In genomic region chr5:149490275-149490674, GRCm38 (mm10) we compare ENCODE assay signal across 15 mouse cellular contexts. TPM values are rescaled to one million over a fixed set of nuclear protein-coding genes. Genes with fewer than 3 reads are reported as not detected.
DNase-seq lines count a peak whose midpoint lies in the region; ATAC-seq and TF ChIP-seq lines count a peak whose summit lies in the region.
"Had no signal": no experiment of that assay in that cellular context is flagged by ENCODE, and none has a peak within 500 bp of the region (broad histone marks: within the 10 kb centered on the region; RNA-seq: fewer than 3 reads in every experiment).

No protein-coding gene starts in this region.

- TF ChIP-seq CTCF in E14TG2a.4 (conservative IDR thresholded peaks at IDR 0.05; ENCODE audit: low read length) = peak; percentile 41
- no peak for TF ChIP-seq CTCF in kidney, adult 2 months (conservative IDR thresholded peaks at IDR 0.05; ENCODE audit: insufficient read depth, insufficient read length, low read depth, low read length)

- ATAC-seq in forebrain, embryonic 11.5 days (replicated peaks; ENCODE audit: low FRiP score) = no peak
- no peak for ATAC-seq in forebrain, embryonic 14.5 days
- ATAC-seq in midbrain, embryonic 12.5 days (ENCODE audit: low FRiP score, low read depth) = no peak
- no peak for ATAC-seq in megakaryocyte progenitor cell, adult 5-6 weeks (replicated peaks; ENCODE audit: poor library complexity)

- WGBS in forebrain, embryonic 10.5 days = 69% methylated on average over 15 of the region's 15 CpGs
- 59% methylated on average over 15 of the region's 15 CpGs for WGBS in forebrain, embryonic 11.5 days
- WGBS in forebrain, embryonic 14.5 days = 70% methylated on average over 15 of the region's 15 CpGs
- WGBS in midbrain, embryonic 12.5 days = 54% methylated on average over 15 of the region's 15 CpGs
- 78% methylated on average over 15 of the region's 15 CpGs for WGBS in kidney, adult 2 months

- H3K4me3 ChIP-seq in forebrain, embryonic 10.5 days = no peak overlapping the region
- no peak overlapping the region for H3K4me3 ChIP-seq in forebrain, embryonic 11.5 days (ENCODE audit: low read depth, low read length)
- peak overlapping the region; percentile 41; the same call in 1 of the 2 replicates for H3K4me3 ChIP-seq in E14TG2a.4 (replicated peaks; ENCODE audit: low read length)
- H3K4me3 ChIP-seq in forebrain, embryonic 14.5 days (ENCODE audit: low read depth, low read length) = no peak overlapping the region
- no peak overlapping the region for H3K4me3 ChIP-seq in midbrain, embryonic 12.5 days
- H3K4me3 ChIP-seq in kidney, adult 2 months (ENCODE audit: insufficient read depth, low read depth, low read length) = no peak overlapping the region
- H3K4me3 ChIP-seq: embryonic facial prominence, embryonic 15.5 days; limb, embryonic 13.5 days had no signal

- H3K36me3 ChIP-seq in forebrain, embryonic 10.5 days (replicated peaks) = no peaks in the 10 kb centered on the region
- no peaks in the 10 kb centered on the region for H3K36me3 ChIP-seq in forebrain, embryonic 11.5 days (ENCODE audit: control insufficient read depth, insufficient read depth, low read length)
- H3K36me3 ChIP-seq in E14TG2a.4 (ENCODE audit: insufficient read depth, low read length) = no peaks in the 10 kb centered on the region
- H3K36me3 ChIP-seq in forebrain, embryonic 14.5 days (ENCODE audit: control insufficient read depth, insufficient read depth, low read length) = no peaks in the 10 kb centered on the region
- H3K36me3 ChIP-seq in midbrain, embryonic 12.5 days = no peaks in the 10 kb centered on the region
- H3K36me3 ChIP-seq in kidney, adult 2 months (ENCODE audit: control insufficient read depth, insufficient read depth, low read length) = no peaks in the 10 kb centered on the region
- H3K36me3 ChIP-seq: embryonic facial prominence, embryonic 15.5 days; limb, embryonic 13.5 days had no signal

- H3K27me3 ChIP-seq in forebrain, embryonic 10.5 days (ENCODE audit: poor library complexity, severe bottlenecking) = peaks cover 3% of the 10 kb centered on the region; the same call in 1 of the 2 replicates
- H3K27me3 ChIP-seq in forebrain, embryonic 11.5 days (ENCODE audit: control insufficient read depth, insufficient read depth, low read length) = no peaks in the 10 kb centered on the region
- H3K27me3 ChIP-seq in E14TG2a.4 (ENCODE audit: insufficient read depth, low read length) = peaks cover 3% of the 10 kb centered on the region; the same call in 1 of the 2 replicates
- H3K27me3 ChIP-seq in forebrain, embryonic 14.5 days (replicated peaks; ENCODE audit: control insufficient read depth, insufficient read depth, low read length) = no peaks in the 10 kb centered on the region
- H3K27me3 ChIP-seq in midbrain, embryonic 12.5 days = peaks cover 23% of the 10 kb centered on the region
- no peaks in the 10 kb centered on the region for H3K27me3 ChIP-seq in kidney, adult 2 months (replicated peaks; ENCODE audit: control insufficient read depth, insufficient read depth, low read length)
- H3K27me3 ChIP-seq: embryonic facial prominence, embryonic 15.5 days; limb, embryonic 13.5 days had no signal

- peak overlapping the region; percentile 78; the same call in 1 of the 2 replicates for H3K27ac ChIP-seq in forebrain, embryonic 10.5 days
- H3K27ac ChIP-seq in forebrain, embryonic 11.5 days (ENCODE audit: low read depth, low read length) = no peak overlapping the region
- peak overlapping the region; percentile 97 for H3K27ac ChIP-seq in forebrain, embryonic 14.5 days (ENCODE audit: low read depth, low read length)
- H3K27ac ChIP-seq in midbrain, embryonic 12.5 days (replicated peaks) = peak overlapping the region; percentile 94
- H3K27ac ChIP-seq in kidney, adult 2 months (ENCODE audit: insufficient read depth, low read depth, low read length) = no peak overlapping the region
- H3K27ac ChIP-seq: embryonic facial prominence, embryonic 15.5 days; limb, embryonic 13.5 days had no signal

- no peak for TF ChIP-seq POLR2A in kidney, adult 2 months (IDR thresholded peaks at IDR 0.05; ENCODE audit: low read depth, low read length)

- no peak for DNase-seq in forebrain, embryonic 10.5 days (ENCODE audit: extremely low spot score, low spot score)
- no peak for DNase-seq in forebrain, embryonic 11.5 days (ENCODE audit: low spot score)
- no peak for DNase-seq in forebrain, embryonic 14.5 days (ENCODE audit: low spot score)
- DNase-seq in kidney, adult 2 months = no peak
- DNase-seq in frontal cortex, postnatal 10 days (ENCODE audit: low spot score in 2 of 2) = no peak
- DNase-seq: adrenal gland, postnatal 36 days; heart, adult 18-20 months; kidney, postnatal 25 days had no signal

- H3K9me3 ChIP-seq in forebrain, embryonic 10.5 days = no peaks in the 10 kb centered on the region
- no peaks in the 10 kb centered on the region for H3K9me3 ChIP-seq in forebrain, embryonic 11.5 days (ENCODE audit: control insufficient read depth, low read length)
- no peaks in the 10 kb centered on the region for H3K9me3 ChIP-seq in E14TG2a.4 (ENCODE audit: low read length)
- no peaks in the 10 kb centered on the region for H3K9me3 ChIP-seq in forebrain, embryonic 14.5 days (replicated peaks; ENCODE audit: control insufficient read depth, low read length)
- no peaks in the 10 kb centered on the region for H3K9me3 ChIP-seq in midbrain, embryonic 12.5 days
- H3K9me3 ChIP-seq: embryonic facial prominence, embryonic 15.5 days; limb, embryonic 13.5 days had no signal

- peaks cover 33% of the 10 kb centered on the region for H3K4me1 ChIP-seq in forebrain, embryonic 10.5 days
- H3K4me1 ChIP-seq in forebrain, embryonic 11.5 days (replicated peaks; ENCODE audit: control insufficient read depth, insufficient read depth, low read length) = peaks cover 10% of the 10 kb centered on the region
- peaks cover 25% of the 10 kb centered on the region for H3K4me1 ChIP-seq in E14TG2a.4 (replicated peaks; ENCODE audit: low read depth, low read length)
- peaks cover 28% of the 10 kb centered on the region for H3K4me1 ChIP-seq in forebrain, embryonic 14.5 days (ENCODE audit: control insufficient read depth, insufficient read depth, low read length)
- peaks cover 35% of the 10 kb centered on the region for H3K4me1 ChIP-seq in midbrain, embryonic 12.5 days
- no peaks in the 10 kb centered on the region for H3K4me1 ChIP-seq in kidney, adult 2 months (ENCODE audit: control insufficient read depth, insufficient read depth, low read length)

- no peak overlapping the region for H3K4me2 ChIP-seq in forebrain, embryonic 11.5 days (ENCODE audit: low read depth, low read length, severe bottlenecking)
- H3K4me2 ChIP-seq in forebrain, embryonic 14.5 days (ENCODE audit: low read length) = no peak overlapping the region
- H3K4me2 ChIP-seq in midbrain, embryonic 12.5 days (replicated peaks) = no peak overlapping the region
- H3K4me2 ChIP-seq: embryonic facial prominence, embryonic 15.5 days; limb, embryonic 13.5 days had no signal

- H3K9ac ChIP-seq in forebrain, embryonic 11.5 days (ENCODE audit: low read length) = no peak overlapping the region
- peak overlapping the region; percentile 25; the same call in 1 of the 2 replicates for H3K9ac ChIP-seq in forebrain, embryonic 14.5 days (ENCODE audit: low read length)
- no peak overlapping the region for H3K9ac ChIP-seq in midbrain, embryonic 12.5 days (replicated peaks)
- H3K9ac ChIP-seq: embryonic facial prominence, embryonic 15.5 days; limb, embryonic 13.5 days had no signal

RNA-seq across cellular contexts. Expression of gene Wdr95, which starts 38.2 kb away (rescaled TPM):
- polyA plus RNA-seq in forebrain, embryonic 10.5 days (2016; fragmentation: Nextera tagmentation; extraction: Ambion mirVana) = not detected in 2 replicates
- polyA plus RNA-seq in forebrain, embryonic 11.5 days (2014; fragmentation: Nextera tagmentation; extraction: Ambion mirVana) = 0.24 and 0.73 TPM in 2 replicates
- 0.69 and 1.2 TPM in 2 replicates for polyA plus RNA-seq in forebrain, embryonic 14.5 days (2014; fragmentation: Nextera tagmentation; extraction: Ambion mirVana)
- 0.08 and 0.10 TPM in 2 replicates for polyA plus RNA-seq in midbrain, embryonic 12.5 days (2016; fragmentation: Nextera tagmentation; extraction: Ambion mirVana)
- polyA plus RNA-seq in kidney, adult 2 months (2012; rRNA removed) = 0.03 TPM in 1 of 2 replicates, not detected in the other
- not detected in 2 replicates for total RNA-seq in megakaryocyte progenitor cell, adult 5-6 weeks (2015)
- not detected in 2 replicates for total RNA-seq in megakaryocyte progenitor cell, adult 5-6 weeks (2017)
- total RNA-seq: adrenal gland, postnatal 36 days; heart, adult 18-20 months had no signal
- polyA plus RNA-seq: liver, embryonic 16.5 days had no signal

RNA-seq across cellular contexts. Expression of gene Tex26, which starts 50.8 kb away (rescaled TPM):
- polyA plus RNA-seq in forebrain, embryonic 10.5 days (2016; fragmentation: Nextera tagmentation; extraction: Ambion mirVana) = 1.5 and 2.2 TPM in 2 replicates
- 1.6 and 1.7 TPM in 2 replicates for polyA plus RNA-seq in forebrain, embryonic 11.5 days (2014; fragmentation: Nextera tagmentation; extraction: Ambion mirVana)
- 1.3 and 1.6 TPM in 2 replicates for polyA plus RNA-seq in forebrain, embryonic 14.5 days (2014; fragmentation: Nextera tagmentation; extraction: Ambion mirVana)
- polyA plus RNA-seq in midbrain, embryonic 12.5 days (2016; fragmentation: Nextera tagmentation; extraction: Ambion mirVana) = 1.1 and 1.7 TPM in 2 replicates
- polyA plus RNA-seq in kidney, adult 2 months (2012; rRNA removed) = not detected in 2 replicates
- total RNA-seq in megakaryocyte progenitor cell, adult 5-6 weeks (2015) = not detected in 2 replicates
- not detected in 2 replicates for total RNA-seq in megakaryocyte progenitor cell, adult 5-6 weeks (2017)
- total RNA-seq: adrenal gland, postnatal 36 days; heart, adult 18-20 months had no signal
- polyA plus RNA-seq: liver, embryonic 16.5 days; spleen, adult 2 months had no signal

Comparison
In these comparisons a context has a peak if more than half of its experiments do, and no peak if none do; other contexts are left out.
1. H3K27ac ChIP-seq: peak in forebrain, embryonic 10.5 days (single experiment), forebrain, embryonic 14.5 days (single experiment) and midbrain, embryonic 12.5 days (single experiment); none in forebrain, embryonic 11.5 days (single experiment) and kidney, adult 2 months (single experiment).